Mouse (Mus musculus) bone marrow macrophage, adult 2 months (primary cell): Measurements from ENCODE around the gene Pik3cg. TPM values are rescaled to one million over a fixed set of nuclear protein-coding genes. Genes with fewer than 3 reads are reported as not detected.

ENCODE experiments used
- H3K27ac ChIP-seq: 2 replicates; pipeline ENCODE4 v1.5.1; 2012; ENCODE audit warnings: low read depth, low read length; ENCODE audit not compliant: insufficient read depth
- H3K4me1 ChIP-seq: 2 replicates; pipeline ENCODE4 v1.6.1; 2012; ENCODE audit warnings: low read length; ENCODE audit not compliant: control insufficient read depth, insufficient read depth
- H3K4me3 ChIP-seq: 2 replicates; pipeline ENCODE4 v1.5.1; 2012; ENCODE audit warnings: mild to moderate bottlenecking, low read length, moderate library complexity; ENCODE audit not compliant: insufficient read depth
- CTCF ChIP-seq: IDR thresholded peaks from 2 replicates; pipeline ENCODE4 v1.5.1; 2012; ENCODE audit warnings: low read depth, mild to moderate bottlenecking, low read length, moderate library complexity
- POLR2A ChIP-seq: IDR thresholded peaks from 2 replicates; pipeline ENCODE4 v1.6.1; 2012; ENCODE audit warnings: mild to moderate bottlenecking, low read depth, low read length, borderline replicate concordance
- polyA plus RNA-seq: library from polyadenylated mRNA; stranded (reverse); fragments of >200 nt; gene quantifications from 2 replicates; pipeline ENCODE4 v1.2.4, GENCODE M21; 2012; ENCODE audit not compliant: missing spikeins, insufficient read depth, insufficient read length

The Pik3cg gene
- polyA plus RNA-seq, 1 experiment, result 75.7 TPM

- TF ChIP-seq CTCF (no peak), POLR2A (no peak)
- Histone ChIP-seq H3K4me1 (peaks cover 37% of the 10 kb centered on the region), H3K27ac (no peak overlapping the region), H3K4me3 (no peak overlapping the region)
These were observed 80.6 kb downstream of the Pik3cg start for GRCm38 (mm10) chr12:32127599-32128507.

DNA sequence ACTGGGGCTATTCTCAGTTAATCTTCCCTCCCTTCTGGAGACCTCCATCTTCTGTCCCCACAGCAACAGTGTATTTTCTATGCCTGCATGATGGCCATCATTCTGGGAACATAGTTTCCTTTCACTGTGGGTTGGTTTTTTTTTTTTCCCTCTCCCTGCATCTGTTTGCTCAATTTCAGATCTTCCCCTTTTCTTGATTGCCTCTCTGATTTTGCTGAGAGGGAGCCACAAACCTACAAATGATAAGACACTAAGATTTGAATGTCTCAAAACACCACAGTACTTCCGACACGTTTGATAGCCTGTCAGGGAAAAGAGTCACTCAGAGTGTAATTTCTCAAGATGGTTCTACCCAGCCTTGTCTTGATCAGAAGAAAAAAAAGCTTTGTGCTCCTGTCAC, 81.3 kb downstream of the Pik3cg start:
- Histone ChIP-seq H3K27ac (no peak overlapping the region), H3K4me1 (peaks cover 31% of the 10 kb centered on the region), H3K4me3 (no peak overlapping the region)
- TF ChIP-seq CTCF (no peak), POLR2A (no peak)

- Histone ChIP-seq H3K27ac (no peak overlapping the region), H3K4me1 (peaks cover 24% of the 10 kb centered on the region), H3K4me3 (no peak overlapping the region)
- no peak for TF ChIP-seq CTCF
- TF ChIP-seq POLR2A, result no peak
These were observed 84.0 kb downstream of the Pik3cg start for GRCm38 (mm10) chr12:32124456-32124855.

DNA sequence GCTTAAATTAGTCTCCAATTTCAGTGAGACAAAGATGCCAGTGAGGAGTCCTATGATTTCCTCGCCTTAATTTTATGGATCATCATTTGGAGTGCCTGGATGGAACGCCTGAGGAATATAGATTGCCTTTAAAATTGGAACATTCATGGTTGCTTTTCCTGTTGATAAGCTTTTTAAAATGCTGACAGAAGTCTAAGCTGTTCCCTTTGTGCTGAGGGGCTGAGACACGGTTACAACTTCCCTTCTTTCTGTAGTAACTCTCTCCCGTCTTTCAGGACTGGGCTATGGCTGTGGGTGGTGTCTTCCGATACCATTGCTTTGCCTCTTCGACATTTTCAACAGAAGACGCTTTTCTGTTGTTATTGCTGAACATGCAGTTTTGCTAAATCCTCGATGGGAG, 84.4 kb downstream of the Pik3cg start:
- Histone ChIP-seq H3K4me1 (peaks cover 24% of the 10 kb centered on the region), H3K4me3 (no peak overlapping the region), H3K27ac (no peak overlapping the region)
- TF ChIP-seq POLR2A (no peak), CTCF (no peak)

DNA sequence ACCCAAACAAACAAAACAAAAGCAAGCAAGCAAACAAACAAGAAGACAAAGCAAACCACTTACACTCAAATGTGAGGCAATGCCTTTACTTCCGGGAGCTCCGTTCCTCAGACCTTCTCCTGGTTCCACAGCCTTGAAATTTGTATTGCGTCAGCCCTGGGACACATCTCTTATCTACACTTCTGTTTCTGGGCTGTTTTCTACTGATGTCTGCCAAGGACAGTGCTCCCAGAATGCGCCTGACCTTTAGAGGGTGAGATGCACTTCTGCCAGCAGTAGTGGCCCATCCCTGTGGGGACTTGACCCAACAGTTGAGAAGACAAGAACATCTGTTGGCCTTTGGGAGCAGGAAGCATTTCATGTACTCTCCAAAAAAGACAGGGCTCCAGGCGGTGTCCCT, 84.9 kb downstream of the Pik3cg start:
- Histone ChIP-seq H3K4me3 (no peak overlapping the region), H3K4me1 (peaks cover 24% of the 10 kb centered on the region), H3K27ac (no peak overlapping the region)
- TF ChIP-seq CTCF (no peak), POLR2A (no peak)

Other genes with a start within 250 kb of the Pik3cg start
- gene Prkar2b, start 147.4 kb downstream of the Pik3cg start, polyA plus RNA-seq, result 18.7 and 19.4 TPM in 2 replicates
- gene Ccdc71l, start 170.0 kb upstream of the Pik3cg start, polyA plus RNA-seq, result 24.0 and 24.5 TPM in 2 replicates